Mouse (Mus musculus): ENCODE results near the gene Hoxc12. TPM values are rescaled to one million over a fixed set of nuclear protein-coding genes. Genes with fewer than 3 reads are reported as not detected.

The Hoxc12 gene
- total RNA-seq, 2 experiments from 2014 or later: not detected

GRCm38 (mm10) chr15:102980352-102980751 lies 43.8 kb downstream of the Hoxc12 start:
- no peak for DNase-seq (ENCODE audit: low spot score in 2 of 2)

- no peak for DNase-seq (ENCODE audit: low spot score in 2 of 2)
These were observed 44.4 kb downstream of the Hoxc12 start for GRCm38 (mm10) chr15:102980912-102981311.

GRCm38 (mm10) chr15:102981379-102982288 lies 45.1 kb downstream of the Hoxc12 start:
- no peak for DNase-seq (ENCODE audit: low spot score in 2 of 2)

- DNase-seq (ENCODE audit: low spot score in 2 of 2): no peak
These were observed 47.2 kb downstream of the Hoxc12 start for GRCm38 (mm10) chr15:102983716-102984115.

- no peak for DNase-seq (ENCODE audit: low spot score in 2 of 2)
These were observed 48.0 kb downstream of the Hoxc12 start for GRCm38 (mm10) chr15:102984521-102984920.

- no peak for DNase-seq (ENCODE audit: low spot score in 2 of 2)
These were observed 48.4 kb downstream of the Hoxc12 start for GRCm38 (mm10) chr15:102984925-102985324.

- peak; percentile 88 for DNase-seq (ENCODE audit: low spot score in 2 of 2)
These were observed 50.7 kb downstream of the Hoxc12 start for GRCm38 (mm10) chr15:102987124-102987833.

- no peak for DNase-seq (ENCODE audit: low spot score in 2 of 2)
These were observed 51.5 kb downstream of the Hoxc12 start for GRCm38 (mm10) chr15:102988078-102988477.

Small RNAs within 50 kb of the gene (microRNA-seq; reads per million reads assigned to microRNA genes)
- 466 reads per million, percentile 66 among the genes with 10 or more reads in this experiment for gene Mir196a-2

Other genes with a start within 250 kb of the Hoxc12 start
- gene Calcoco1, start 214.6 kb upstream of the Hoxc12 start, total RNA-seq (2021): 100 to 1,000 TPM; 118 to 120 TPM
- not detected for gene Hoxc13, start 15.7 kb upstream of the Hoxc12 start, total RNA-seq (2021)
- gene Hoxc11, start 17.7 kb downstream of the Hoxc12 start, total RNA-seq (2021): under 1 TPM in 1 of 2 experiments, not detected in 1; 0.20 TPM
- gene Hoxc10, start 30.0 kb downstream of the Hoxc12 start, total RNA-seq (2021): 1 to 10 TPM; 1.2 to 5.6 TPM
- 1 to 10 TPM; 7.9 to 8.0 TPM for gene Hoxc5, start 30.7 kb downstream of the Hoxc12 start, total RNA-seq (2021)
- gene Hoxc9, start 39.7 kb downstream of the Hoxc12 start, total RNA-seq (2021): 1 to 10 TPM; 3.0 to 4.8 TPM
- 10 to 100 TPM; 22.2 to 22.7 TPM for gene Hoxc8, start 53.9 kb downstream of the Hoxc12 start, total RNA-seq (2021)
- 10 to 100 TPM; 40.3 to 41.5 TPM for gene Hoxc6, start 61.5 kb downstream of the Hoxc12 start, total RNA-seq (2021)
- 10 to 100 TPM; 11.3 to 13.4 TPM for gene Hoxc4, start 82.2 kb downstream of the Hoxc12 start, total RNA-seq (2021)
- gene Smug1, start 230.3 kb downstream of the Hoxc12 start, total RNA-seq (2021): 10 to 100 TPM; 17.7 to 19.0 TPM

All from adrenal gland, postnatal 4 days (tissue).